Mouse (Mus musculus): ENCODE results near the gene Mansc1.

Gene Mansc1

GRCm38 (mm10) chr6:134584616-134585015 is 47.7 kb downstream of the Mansc1 start:
- ChIA-PET CTCF (no interaction called here), POLR2A (interaction anchor here in 3 of 4 experiments (0.6 to 2.2 kb wide), 4 partner anchors 11 to 241 kb away, joined by 4 to 5 read pairs (median 4); no protein-coding TSS in a partner anchor)

GRCm38 (mm10) chr6:134582110-134582509 is 50.2 kb downstream of the Mansc1 start:
- ChIA-PET CTCF (interaction anchor here in 3 of 4 experiments (0.6 to 0.7 kb wide), 3 partner anchors 15 to 678 kb away, joined by 3 to 8 read pairs (median 6); no protein-coding TSS in a partner anchor), POLR2A (interaction anchor here in 3 of 4 experiments (0.7 to 1.4 kb wide), 4 partner anchors 10 to 66 kb away, joined by 3 to 5 read pairs (median 3); no protein-coding TSS in a partner anchor)

GRCm38 (mm10) chr6:134579506-134579905 is 52.8 kb downstream of the Mansc1 start:
- ChIA-PET CTCF (interaction anchor here in 2 of 4 experiments (0.6 to 0.9 kb wide), 4 partner anchors 12 to 130 kb away, joined by 3 to 5 read pairs (median 3); no protein-coding TSS in a partner anchor), POLR2A (interaction anchor here (0.6 to 4.0 kb wide), 15 partner anchors 10 to 147 kb away, joined by 3 to 31 read pairs (median 3); partner anchors contain the start of gene Lrp6 (in 1 of the 4))

- ChIA-PET POLR2A (interaction anchor here (0.5 to 4.0 kb wide), 10 partner anchors 10 to 286 kb away, joined by 3 to 31 read pairs (median 4); partner anchors contain the start of gene Lrp6 (in 2 of the 4)), CTCF (interaction anchor here in 1 of 4 experiments (0.9 kb wide), 1 partner anchor 175 kb away, joined by 3 read pairs; no protein-coding TSS in a partner anchor)
Measured at GRCm38 (mm10) chr6:134578039-134578438, 54.2 kb downstream of the Mansc1 start.

- POLR2A ChIA-PET, result interaction anchor here in 3 of 4 experiments (0.9 to 2.1 kb wide), 5 partner anchors 9 to 23 kb away, joined by 3 to 5 read pairs (median 3); partner anchors contain the start of gene Lrp6 (in 1 of the 3)
- CTCF ChIA-PET, result no interaction called here
Measured at GRCm38 (mm10) chr6:134575288-134575741, 57.0 kb downstream of the Mansc1 start.

- ChIA-PET POLR2A (interaction anchor here (0.6 to 4.7 kb wide), 19 partner anchors 8 to 402 kb away, joined by 3 to 31 read pairs (median 5); no protein-coding TSS in a partner anchor), CTCF (interaction anchor here in 2 of 4 experiments (0.6 kb wide), 2 partner anchors 12 to 380 kb away, joined by 3 to 5 read pairs; no protein-coding TSS in a partner anchor)
Measured at GRCm38 (mm10) chr6:134567986-134568556, 64.2 kb downstream of the Mansc1 start.

GRCm38 (mm10) chr6:134566818-134567485 is 65.3 kb downstream of the Mansc1 start, which contains the start of gene Lrp6:
Gene Lrp6, minus strand, starts transcription at chr6:134566965.
- ChIA-PET CTCF (interaction anchor here in 1 of 4 experiments (0.6 kb wide), 1 partner anchor 378 kb away, joined by 3 read pairs; no protein-coding TSS in a partner anchor), POLR2A (interaction anchor here in 3 of 4 experiments (0.6 to 4.7 kb wide), 20 partner anchors 8 to 734 kb away, joined by 3 to 31 read pairs (median 4); no protein-coding TSS in a partner anchor)

GRCm38 (mm10) chr6:134566248-134566817 is 66.0 kb downstream of the Mansc1 start:
- ChIA-PET CTCF (interaction anchor here in 1 of 4 experiments (0.7 kb wide), 1 partner anchor 39 kb away, joined by 3 read pairs; no protein-coding TSS in a partner anchor), POLR2A (interaction anchor here in 3 of 4 experiments (0.6 to 4.7 kb wide), 27 partner anchors 8 to 734 kb away, joined by 3 to 31 read pairs (median 3); no protein-coding TSS in a partner anchor)

- POLR2A ChIA-PET, result interaction anchor here in 3 of 4 experiments (0.5 to 4.7 kb wide), 24 partner anchors 9 to 332 kb away, joined by 3 to 29 read pairs (median 3); no protein-coding TSS in a partner anchor
Measured at GRCm38 (mm10) chr6:134565606-134566247, 66.6 kb downstream of the Mansc1 start.

GRCm38 (mm10) chr6:134564539-134564938 is 67.7 kb downstream of the Mansc1 start:
- POLR2A ChIA-PET, result interaction anchor here in 2 of 4 experiments (0.5 to 4.7 kb wide), 5 partner anchors 9 to 435 kb away, joined by 3 to 29 read pairs (median 3); no protein-coding TSS in a partner anchor

More at GRCm38 (mm10) chr6:134565606-134566247, 66.6 kb downstream of the Mansc1 start:
- CTCF ChIA-PET, result interaction anchor here in 1 of 4 experiments (0.7 kb wide), 1 partner anchor 39 kb away, joined by 3 read pairs; no protein-coding TSS in a partner anchor

GRCm38 (mm10) chr6:134559635-134560034 is 72.7 kb downstream of the Mansc1 start:
- POLR2A ChIA-PET, result interaction anchor here in 3 of 4 experiments (0.7 to 0.8 kb wide), 4 partner anchors 18 to 467 kb away, joined by 3 to 12 read pairs (median 4); no protein-coding TSS in a partner anchor
- CTCF ChIA-PET, result interaction anchor here in 1 of 4 experiments (0.7 kb wide), 1 partner anchor 1389 kb away, joined by 3 read pairs; no protein-coding TSS in a partner anchor

More at GRCm38 (mm10) chr6:134564539-134564938, 67.7 kb downstream of the Mansc1 start:
- CTCF ChIA-PET, result interaction anchor here in 1 of 4 experiments (0.6 kb wide), 1 partner anchor 42 kb away, joined by 5 read pairs; no protein-coding TSS in a partner anchor

Data from embryonic stem cell, embryonic (primary cell).